Mouse (Mus musculus) small intestine, adult 10 weeks (tissue): Measurements from ENCODE around the gene Pim3. TPM values are rescaled to one million over a fixed set of nuclear protein-coding genes. Genes with fewer than 3 reads are reported as not detected.

Source experiments
- polyA plus RNA-seq: library from polyadenylated mRNA; stranded (reverse); fragments of 350-450 nt; fragmentation: Illumina TruSeq; extraction: RNeasy Lipid Tissue Mini Kit (QIAGEN cat#74804); gene quantifications from one replicate; pipeline ENCODE4 v1.2.3, GENCODE M21; 2014; ENCODE audit warnings: low replicate concordance

Gene Pim3
- 0.82 TPM for polyA plus RNA-seq

DNA sequence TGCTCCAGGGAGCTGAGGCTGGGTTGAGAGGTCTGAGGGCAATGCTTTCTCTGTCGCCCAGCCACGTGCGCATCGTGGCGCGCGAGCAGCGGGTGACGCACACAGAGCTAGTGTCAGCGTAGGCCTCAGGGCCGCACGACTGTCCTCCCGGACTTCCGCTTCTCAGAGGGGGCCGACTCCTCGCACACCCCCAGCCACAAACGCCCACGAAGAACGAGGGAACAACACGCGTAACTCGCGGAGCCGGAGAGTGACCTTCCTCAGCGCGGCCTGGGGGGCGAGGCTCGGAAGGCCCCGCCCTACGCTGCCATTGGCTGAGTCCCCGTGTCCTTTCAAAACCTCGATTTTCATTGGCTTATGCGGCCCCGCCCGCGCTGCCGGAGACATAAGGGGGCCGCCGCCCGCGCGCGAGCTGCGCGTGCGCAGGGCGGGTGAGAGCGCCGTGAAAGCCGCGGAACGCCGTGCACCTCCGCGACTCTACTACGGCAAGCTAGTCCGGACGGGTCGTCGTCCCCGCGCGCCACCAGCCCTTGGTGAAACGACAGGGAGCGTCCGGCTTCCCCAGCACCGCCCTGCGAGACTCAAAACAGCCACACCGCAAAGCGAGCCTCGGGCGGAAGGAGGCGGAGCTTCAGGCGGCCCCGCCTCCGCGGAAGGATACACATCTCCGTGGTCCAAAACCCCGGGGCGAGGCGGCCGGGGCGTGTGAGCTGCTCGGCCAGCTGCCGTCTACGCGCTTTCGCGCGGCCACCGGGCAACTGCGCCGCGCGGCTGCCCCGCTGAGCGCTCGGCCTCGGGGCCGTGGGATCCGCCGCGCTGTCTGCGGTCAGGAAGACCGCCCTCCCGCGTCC, at the start of gene Pim3:
Pim3 (plus strand) TSS at position 415 of the 851 bp plus-strand sequence.

DNA sequence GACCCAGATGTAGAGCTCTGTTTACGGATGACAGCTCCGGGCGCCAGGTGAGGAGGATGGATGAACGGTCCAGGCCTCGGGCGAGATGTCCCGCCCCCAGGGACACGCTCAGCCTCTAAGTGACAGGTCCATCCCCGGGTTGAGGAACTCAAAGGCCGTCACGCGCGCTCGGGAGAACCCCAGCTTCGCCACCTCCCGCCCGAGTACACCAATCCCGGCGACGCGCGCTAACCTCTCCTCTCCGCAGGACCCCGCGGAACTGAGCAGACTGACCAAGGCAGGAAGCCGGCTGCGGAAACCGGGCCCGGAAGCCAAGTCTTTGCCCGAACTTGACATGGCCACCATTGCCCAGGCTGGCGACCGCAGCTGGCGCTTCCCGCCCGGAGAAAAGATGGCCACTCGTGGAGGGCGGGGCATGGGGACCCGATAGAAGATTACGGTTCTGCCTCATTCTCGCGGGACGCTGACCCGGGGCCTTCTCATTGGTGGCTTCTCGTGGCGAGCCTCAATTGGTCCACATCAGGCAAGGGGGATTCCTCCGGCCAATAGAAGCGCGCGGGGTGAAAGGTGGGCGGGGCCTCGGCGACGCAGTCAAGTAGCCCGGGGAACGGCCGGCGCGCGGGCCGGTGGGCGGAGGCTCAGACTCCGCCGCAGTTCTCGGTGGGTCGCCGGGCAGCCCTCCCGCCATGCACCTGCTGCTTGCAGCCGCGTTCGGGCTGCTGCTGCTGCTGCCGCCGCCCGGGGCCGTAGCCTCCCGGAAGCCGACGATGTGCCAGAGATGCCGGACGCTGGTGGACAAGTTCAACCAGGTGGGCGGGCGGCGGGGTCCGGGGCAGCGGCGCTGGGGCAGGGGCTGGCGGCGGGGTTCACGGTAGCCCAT, 42.7 kb upstream of the Pim3 start, which contains the start of the genes Alg12 and Creld2:
Alg12 (minus strand) TSS at position 293 of the 880 bp plus-strand sequence.
Creld2 (plus strand) TSS at position 621 of the 880 bp plus-strand sequence.

Other genes with a start within 250 kb of the Pim3 start
- gene Brd1, start 128.0 kb upstream of the Pim3 start, polyA plus RNA-seq, result 29.1 TPM
- 19.2 TPM for gene Zbed4, start 110.5 kb upstream of the Pim3 start, polyA plus RNA-seq
- gene Alg12, start 42.9 kb upstream of the Pim3 start, polyA plus RNA-seq, result 1.6 TPM
- gene Creld2, start 42.5 kb upstream of the Pim3 start, polyA plus RNA-seq, result 4.1 TPM
- not detected for gene Ttll8, start 92.2 kb downstream of the Pim3 start, polyA plus RNA-seq
- not detected for gene Mlc1, start 116.8 kb downstream of the Pim3 start, polyA plus RNA-seq
- gene Mov10l1, start 120.7 kb downstream of the Pim3 start, polyA plus RNA-seq, result not detected
- not detected for gene Panx2, start 197.5 kb downstream of the Pim3 start, polyA plus RNA-seq
- gene Trabd, start 212.9 kb downstream of the Pim3 start, polyA plus RNA-seq, result 5.7 TPM
- gene Selenoo, start 226.9 kb downstream of the Pim3 start, polyA plus RNA-seq, result 2.7 TPM